Mouse (Mus musculus): ENCODE measurements at regions not wholly inside any gene's neighbourhood (a gene's known extent, or its start where the extent isn't known, plus 50 kb on each side); places are given as distances from the start of the nearest gene placed in this dataset.

DNA sequence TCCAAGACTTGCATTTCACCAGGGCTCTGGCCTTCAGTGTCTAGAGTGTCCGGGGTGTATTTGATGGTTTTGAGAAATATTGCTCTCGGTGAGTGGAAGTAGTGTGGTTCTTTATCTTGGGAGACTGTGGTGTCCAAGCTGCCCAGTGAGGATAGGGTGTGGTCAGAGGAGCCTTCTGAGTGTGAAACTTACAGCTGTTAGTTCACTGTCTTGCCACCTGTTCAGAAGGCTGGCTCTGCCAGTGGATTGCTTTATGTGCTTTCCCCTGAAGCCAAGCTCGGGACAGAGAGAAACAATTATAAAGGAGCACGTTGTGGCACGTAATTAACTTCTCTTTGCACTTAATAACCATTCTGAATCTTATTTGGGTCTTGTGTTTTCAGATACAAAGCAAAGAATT is 57.2 kb upstream of the Gm2310 start:
- TF ChIP-seq CTCF (IDR thresholded peaks at IDR 0.05; ENCODE audit: low read depth, low read length), result no peak
- no peak for TF ChIP-seq GATA1 (IDR thresholded peaks at IDR 0.05; ENCODE audit: borderline replicate concordance, low read length)
- TF ChIP-seq POLR2AphosphoS5 (IDR thresholded peaks at IDR 0.05; ENCODE audit: insufficient replicate concordance, low read depth, low read length), result no peak
- no peak for TF ChIP-seq GATA2 (IDR thresholded peaks at IDR 0.05; ENCODE audit: borderline replicate concordance, low read depth, low read length)
- no peak for TF ChIP-seq TAL1 (conservative IDR thresholded peaks at IDR 0.05; ENCODE audit: low read depth, low read length)

Data from G1E (cell line).